Mouse (Mus musculus) heart, postnatal 4 days (tissue): ENCODE measurements around the gene N4bp1. TPM values are rescaled to one million over a fixed set of nuclear protein-coding genes. Genes with fewer than 3 reads are reported as not detected.

ENCODE experiments used
- DNase-seq: peaks from one replicate; pipeline ENCODE4 v3.0.0; 2021
- total RNA-seq, 2 experiments: library from RNA; stranded (reverse); gene quantifications; 2 replicates each; pipeline ENCODE4 v1.2.3; 2021

Gene N4bp1
- total RNA-seq, 2 experiments from 2014 or later, result 23.3 to 24.0 TPM

- no peak for DNase-seq
Measured at GRCm38 (mm10) chr8:86760746-86761145, 124.3 kb downstream of the N4bp1 start.

DNA sequence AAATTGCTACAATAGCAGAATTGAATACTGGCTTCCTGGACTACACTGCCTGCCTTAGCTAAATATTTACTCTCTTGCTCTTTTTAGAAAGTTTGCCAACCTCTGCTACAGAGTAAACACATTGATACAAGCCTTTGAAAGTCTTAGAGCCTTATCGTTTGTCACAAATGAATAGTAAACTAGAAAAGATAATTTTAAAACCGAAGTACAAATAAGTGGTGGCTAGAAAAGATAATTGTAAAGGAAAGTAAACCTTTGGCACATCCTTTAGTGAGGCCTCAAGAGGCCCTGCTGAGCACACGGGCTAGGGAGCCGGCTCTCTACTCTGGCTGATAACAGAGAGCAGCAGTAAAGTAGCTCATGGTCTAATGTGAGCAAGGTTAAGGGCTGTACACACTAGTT is 126.0 kb downstream of the N4bp1 start:
- DNase-seq, result no peak

DNA sequence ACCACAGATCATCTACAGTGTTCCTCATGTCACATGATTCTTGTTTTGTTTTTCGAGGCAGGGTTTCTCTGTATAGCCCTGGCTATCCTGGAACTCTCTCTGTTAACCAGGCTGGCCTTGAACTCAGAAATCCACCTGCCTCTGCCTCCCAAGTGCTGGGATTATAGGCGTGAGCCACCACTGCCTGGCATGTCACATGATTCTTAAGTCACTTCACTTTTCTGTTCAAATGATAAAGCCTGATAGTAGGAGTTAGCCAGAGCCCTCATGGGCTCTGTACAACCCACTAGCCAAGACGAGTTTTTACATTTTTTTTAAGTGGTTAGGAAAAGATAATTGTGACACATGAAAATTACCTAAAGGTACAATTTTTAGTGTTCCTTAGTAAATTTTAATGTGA is 126.4 kb downstream of the N4bp1 start:
- no peak for DNase-seq

Other genes starting within 250 kb of the N4bp1 start
- gene Gm10638, start 139.6 kb downstream of the N4bp1 start, total RNA-seq, result 1 to 10 TPM; 3.0 to 3.6 TPM
- 10 to 100 TPM; 30.2 to 31.2 TPM for gene Siah1a, start 139.3 kb downstream of the N4bp1 start, total RNA-seq